Mouse (Mus musculus): ENCODE data around the gene Rpl13.
"Not testable (repeated sequence)": the region's sequence is repeated elsewhere in the genome, so short reads cannot be mapped to it uniquely, and the experiment has no call there.

Rpl13 gene

GRCm38 (mm10) chr8:123101735-123102685 lies at the start of gene Rpl13:
Gene Rpl13 (plus strand): TSS chr8:123102350.
- DNase-seq: peak; percentile 97 to 98

- no peak for DNase-seq
Observed at GRCm38 (mm10) chr8:123062721-123063120, 39.4 kb upstream of the Rpl13 start, which contains the start of gene Spg7. Gene Spg7 (plus strand): TSS chr8:123062942.

- DNase-seq: no peak
Observed at GRCm38 (mm10) chr8:123064072-123064471, 38.1 kb upstream of the Rpl13 start.

GRCm38 (mm10) chr8:123064809-123065213 lies 37.3 kb upstream of the Rpl13 start:
- DNase-seq: peak in 1 of 2 experiments; percentile 18

- peak; percentile 94 to 97 for DNase-seq
Observed at GRCm38 (mm10) chr8:123065214-123066100, 36.7 kb upstream of the Rpl13 start.

GRCm38 (mm10) chr8:123066101-123066683 lies 36.0 kb upstream of the Rpl13 start:
- DNase-seq: no peak

- no peak for DNase-seq
Observed at GRCm38 (mm10) chr8:123071176-123071575, 31.0 kb upstream of the Rpl13 start.

GRCm38 (mm10) chr8:123077213-123077612 lies 24.9 kb upstream of the Rpl13 start:
- no peak for DNase-seq

- no peak for DNase-seq
Observed at GRCm38 (mm10) chr8:123082993-123083392, 19.2 kb upstream of the Rpl13 start.

GRCm38 (mm10) chr8:123083610-123084009 lies 18.5 kb upstream of the Rpl13 start:
- DNase-seq: no peak

GRCm38 (mm10) chr8:123087289-123087688 lies 14.9 kb upstream of the Rpl13 start:
- no peak for DNase-seq

- no peak for DNase-seq
Observed at GRCm38 (mm10) chr8:123097216-123097615, 4.9 kb upstream of the Rpl13 start.

- no peak for DNase-seq
Observed at GRCm38 (mm10) chr8:123097786-123098584, 4.2 kb upstream of the Rpl13 start.

- no peak for DNase-seq
Observed at GRCm38 (mm10) chr8:123100288-123100687, 1.9 kb upstream of the Rpl13 start.

- DNase-seq: no peak
Observed at GRCm38 (mm10) chr8:123101244-123101643, 906 bp upstream of the Rpl13 start.

GRCm38 (mm10) chr8:123102855-123103254 lies 705 bp downstream of the Rpl13 start:
- DNase-seq: not testable (repeated sequence)

- no peak for DNase-seq
Observed at GRCm38 (mm10) chr8:123103285-123103684, 1.1 kb downstream of the Rpl13 start.

- no peak for DNase-seq
Observed at GRCm38 (mm10) chr8:123104046-123104767, 2.1 kb downstream of the Rpl13 start.

GRCm38 (mm10) chr8:123105553-123106326 lies 3.6 kb downstream of the Rpl13 start:
- peak in 1 of 2 experiments; percentile 23 for DNase-seq

- DNase-seq: no peak
Observed at GRCm38 (mm10) chr8:123106531-123106930, 4.4 kb downstream of the Rpl13 start.

Data from cerebellum, postnatal 36 days (tissue).